Mouse (Mus musculus): ENCODE results near the gene Olfr653. TPM values are rescaled to one million over a fixed set of nuclear protein-coding genes. Genes with fewer than 3 reads are reported as not detected.

The Olfr653 gene
- polyA plus RNA-seq (2017; shearing (Covaris generic)) = not detected

DNA sequence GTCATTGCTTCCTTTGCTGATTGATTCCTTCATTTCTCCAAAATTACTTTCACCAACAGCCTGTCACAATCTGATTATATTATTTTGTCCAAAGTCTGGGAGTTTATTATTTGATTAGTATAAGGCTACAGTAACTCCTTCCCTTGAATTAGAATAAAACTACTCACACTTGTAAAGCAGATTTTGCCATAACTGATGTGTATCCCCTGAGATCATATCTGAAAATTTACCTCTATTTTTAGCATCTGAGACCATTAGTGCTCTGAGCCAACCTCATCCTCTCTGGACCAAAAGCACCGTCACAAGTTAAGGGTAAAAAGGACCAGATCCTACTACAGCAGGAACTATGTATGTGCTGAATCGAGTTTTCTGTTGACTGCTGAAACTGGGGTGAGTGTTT is at the start of gene Olfr653:
Gene Olfr653 (plus strand): TSS at position 301 of the 400 bp plus-strand sequence.

GRCm38 (mm10) chr7:104549833-104550232 is 27.3 kb upstream of the Olfr653 start, which contains the start of gene Olfr651:
Gene Olfr651 (plus strand): TSS chr7:104550133.

GRCm38 (mm10) chr7:104560601-104561000 is 16.5 kb upstream of the Olfr653 start, which contains the start of gene Olfr652:
Gene Olfr652 (plus strand): TSS chr7:104560901.

DNA sequence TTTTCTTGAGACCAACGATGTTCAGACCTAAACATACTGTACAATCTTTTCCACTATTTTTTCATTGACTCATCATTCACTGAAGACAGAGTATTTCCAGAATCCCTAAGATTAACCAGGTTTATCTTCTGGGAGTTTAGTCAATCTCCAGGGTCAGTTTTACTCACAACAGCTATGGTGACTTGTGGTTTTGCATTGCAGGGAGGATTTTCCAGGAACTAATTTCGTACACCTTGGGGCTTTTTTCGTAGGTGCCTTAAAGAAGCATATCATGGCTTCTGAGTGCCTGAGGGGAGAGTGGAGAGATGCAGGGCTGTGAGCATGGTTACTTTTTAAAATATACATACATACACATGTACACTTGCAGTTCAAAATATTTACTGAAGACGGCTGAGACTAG is 9.6 kb downstream of the Olfr653 start, which contains the start of gene Olfr654:
Gene Olfr654 (plus strand): TSS at position 301 of the 400 bp plus-strand sequence.

DNA sequence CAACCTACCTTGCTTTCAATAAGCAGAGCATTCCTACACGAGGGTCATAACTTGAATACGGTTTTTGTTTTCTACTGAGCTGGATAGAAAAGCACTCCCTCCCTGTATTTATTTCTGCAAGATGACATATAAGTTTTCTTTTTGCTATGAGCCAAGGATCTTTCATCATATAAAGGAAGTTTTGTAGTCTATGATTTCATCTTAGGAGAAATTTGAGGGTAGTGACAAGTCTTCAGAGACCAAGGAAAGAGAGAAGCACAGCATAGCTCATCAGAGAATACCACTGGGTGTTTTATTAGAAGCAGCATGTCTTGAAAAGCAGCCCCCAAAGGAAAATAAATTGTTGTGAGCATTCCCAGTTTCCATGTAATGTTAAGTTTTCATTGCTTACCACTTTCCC is 24.6 kb downstream of the Olfr653 start, which contains the start of gene Olfr655:
Gene Olfr655 (minus strand): TSS at position 101 of the 400 bp plus-strand sequence.

GRCm38 (mm10) chr7:104613655-104614054 is 36.5 kb downstream of the Olfr653 start, which contains the start of gene Olfr656:
Gene Olfr656 (plus strand): TSS chr7:104613955.

GRCm38 (mm10) chr7:104624494-104624893 is 47.4 kb downstream of the Olfr653 start, which contains the start of gene Olfr657:
Gene Olfr657 (plus strand): TSS chr7:104624794.

Other genes starting within 250 kb of the Olfr653 start
- gene Trim34b, start 247.8 kb upstream of the Olfr653 start, polyA plus RNA-seq (2017; shearing (Covaris generic)) = not detected
- 7.9 TPM for gene Trim12c, start 224.0 kb upstream of the Olfr653 start, polyA plus RNA-seq (2017; shearing (Covaris generic))
- gene Trim30b, start 207.4 kb upstream of the Olfr653 start, polyA plus RNA-seq (2017; shearing (Covaris generic)) = 0.52 TPM
- gene Trim30c, start 176.5 kb upstream of the Olfr653 start, polyA plus RNA-seq (2017; shearing (Covaris generic)) = 1.0 TPM
- gene Trim30a, start 112.1 kb upstream of the Olfr653 start, polyA plus RNA-seq (2017; shearing (Covaris generic)) = 39.1 TPM
- 14.2 TPM for gene Trim30d, start 69.5 kb upstream of the Olfr653 start, polyA plus RNA-seq (2017; shearing (Covaris generic))
- not detected for gene Olfr651, start 27.2 kb upstream of the Olfr653 start, polyA plus RNA-seq (2017; shearing (Covaris generic))
- gene Olfr652, start 16.4 kb upstream of the Olfr653 start, polyA plus RNA-seq (2017; shearing (Covaris generic)) = not detected
- not detected for gene Olfr654, start 9.7 kb downstream of the Olfr653 start, polyA plus RNA-seq (2017; shearing (Covaris generic))
- not detected for gene Olfr655, start 24.5 kb downstream of the Olfr653 start, polyA plus RNA-seq (2017; shearing (Covaris generic))
- not detected for gene Olfr656, start 36.6 kb downstream of the Olfr653 start, polyA plus RNA-seq (2017; shearing (Covaris generic))
- not detected for gene Olfr657, start 47.5 kb downstream of the Olfr653 start, polyA plus RNA-seq (2017; shearing (Covaris generic))
- not detected for gene Olfr658, start 70.0 kb downstream of the Olfr653 start, polyA plus RNA-seq (2017; shearing (Covaris generic))
- not detected for gene Olfr659, start 89.4 kb downstream of the Olfr653 start, polyA plus RNA-seq (2017; shearing (Covaris generic))
- not detected for gene Olfr661, start 109.2 kb downstream of the Olfr653 start, polyA plus RNA-seq (2017; shearing (Covaris generic))
- gene Usp17le, start 200.2 kb downstream of the Olfr653 start, polyA plus RNA-seq (2017; shearing (Covaris generic)) = not detected

Data from effector memory CD4-positive, alpha-beta T cell, adult 5 months (primary cell).